In genomic region chr5:4758331-4759080, GRCm38 (mm10) we compare ENCODE assay signal across 8 mouse cellular contexts. TPM values are rescaled to one million over a fixed set of nuclear protein-coding genes. Genes with fewer than 3 reads are reported as not detected.
DNase-seq lines count a peak whose midpoint lies in the region; ATAC-seq and TF ChIP-seq lines count a peak whose summit lies in the region.

No protein-coding gene starts in this region.

- H3K4me1 ChIP-seq in cerebellum, adult 2 months (ENCODE audit: control insufficient read depth, insufficient read depth, low read length), result no peaks in the 10 kb centered on the region; the same call in 1 of the 2 replicates
- peaks cover 22% of the 10 kb centered on the region for H3K4me1 ChIP-seq in forebrain, embryonic 16.5 days (replicated peaks; ENCODE audit: control insufficient read depth, insufficient read depth, low read length)
- H3K4me1 ChIP-seq in liver, embryonic 14.5 days (replicated peaks; ENCODE audit: control insufficient read depth in 2 of 2, insufficient read depth in 2 of 2, low read length in 1 of 2), result no peaks in the 10 kb centered on the region

- no peak for TF ChIP-seq CTCF in cerebellum, adult 2 months (IDR thresholded peaks at IDR 0.05; ENCODE audit: borderline replicate concordance, insufficient read depth, low read depth, low read length)
- no peak for TF ChIP-seq CTCF in C2C12 (IDR thresholded peaks at IDR 0.05; ENCODE audit: control insufficient read depth, insufficient read depth, insufficient read length)
- no peak for TF ChIP-seq CTCF in liver, embryonic 14.5 days (IDR thresholded peaks at IDR 0.05; ENCODE audit: low read depth)

- WGBS in cerebellum, adult 2 months, result 1% methylated on average over 23 of the region's 23 CpGs
- under 1% methylated on average over 23 of the region's 23 CpGs for WGBS in forebrain, embryonic 16.5 days
- WGBS in liver, embryonic 14.5 days (ENCODE audit: insufficient replicate concordance), result 1% methylated on average over 23 of the region's 23 CpGs

- TF ChIP-seq POLR2A in cerebellum, adult 2 months (IDR thresholded peaks at IDR 0.05; ENCODE audit: borderline replicate concordance, insufficient read depth, low read length), result no peak

- H3K4me2 ChIP-seq in forebrain, embryonic 16.5 days (ENCODE audit: low read length), result peak overlapping the region; percentile 97
- peak overlapping the region; percentile 58 for H3K4me2 ChIP-seq in liver, embryonic 14.5 days (ENCODE audit: low read depth)

- ATAC-seq in forebrain, embryonic 16.5 days, result peak; percentile 26; the same call in 1 of the 2 replicates
- peak; percentile 21; the same call in 1 of the 2 replicates for ATAC-seq in liver, embryonic 14.5 days (ENCODE audit: insufficient read depth)

- peaks cover 6% of the 10 kb centered on the region for H3K79me3 ChIP-seq in C2C12 (ENCODE audit: low read depth)

- peak overlapping the region; percentile 88 for H3K9ac ChIP-seq in forebrain, embryonic 16.5 days (replicated peaks; ENCODE audit: low read depth, low read length)
- H3K9ac ChIP-seq in liver, embryonic 14.5 days (replicated peaks), result peak overlapping the region; percentile 6; the same call in 1 of the 2 replicates

- peak overlapping the region; percentile 78 for H3K4me3 ChIP-seq in cerebellum, adult 2 months (replicated peaks; ENCODE audit: insufficient read depth, low read depth, low read length)
- H3K4me3 ChIP-seq in C2C12 (ENCODE audit: insufficient read depth, poor library complexity, severe bottlenecking), result peak overlapping the region; percentile 21
- H3K4me3 ChIP-seq in forebrain, embryonic 16.5 days (replicated peaks; ENCODE audit: low read length), result peak overlapping the region; percentile 89
- H3K4me3 ChIP-seq in liver, embryonic 14.5 days (ENCODE audit: insufficient read depth in 1 of 2, low read depth in 2 of 2, low read length in 2 of 2), result peak overlapping the region; percentile 52 to 56

- H3K27me3 ChIP-seq in cerebellum, adult 2 months (ENCODE audit: control insufficient read depth, insufficient read depth, low read length), result no peaks in the 10 kb centered on the region
- no peaks in the 10 kb centered on the region for H3K27me3 ChIP-seq in C2C12 (ENCODE audit: control insufficient read depth, insufficient read depth, insufficient read length)
- H3K27me3 ChIP-seq in forebrain, embryonic 16.5 days (replicated peaks; ENCODE audit: control insufficient read depth, insufficient read depth, low read length), result no peaks in the 10 kb centered on the region
- H3K27me3 ChIP-seq in liver, embryonic 14.5 days (ENCODE audit: control insufficient read depth, insufficient read depth, low read length), result peaks cover 47% of the 10 kb centered on the region

- peaks cover 12% of the 10 kb centered on the region for H3K79me2 ChIP-seq in C2C12 (ENCODE audit: control insufficient read depth, insufficient read depth)

- H3K27ac ChIP-seq in cerebellum, adult 2 months (ENCODE audit: insufficient read depth, low read length), result no peak overlapping the region
- H3K27ac ChIP-seq in forebrain, embryonic 16.5 days (ENCODE audit: low read length), result peak overlapping the region; percentile 94
- H3K27ac ChIP-seq in liver, embryonic 14.5 days, result no peak overlapping the region

- H3K36me3 ChIP-seq in C2C12 (ENCODE audit: control insufficient read depth, insufficient read depth), result peaks cover 4% of the 10 kb centered on the region
- no peaks in the 10 kb centered on the region for H3K36me3 ChIP-seq in forebrain, embryonic 16.5 days (ENCODE audit: control insufficient read depth, insufficient read depth)
- H3K36me3 ChIP-seq in liver, embryonic 14.5 days (replicated peaks; ENCODE audit: control insufficient read depth, insufficient read depth, low read depth), result no peaks in the 10 kb centered on the region

- no peak for DNase-seq in cerebellum, adult 2 months
- no peak for DNase-seq in cerebellum, adult 9-11 months
- DNase-seq in liver, embryonic 14.5 days (ENCODE audit: low read depth in 3 of 3, low spot score in 3 of 3), result no peak
- no peak for DNase-seq in ovary, postnatal 10 days (ENCODE audit: low spot score)
- no peak for DNase-seq in retina, embryonic 14.5 days (ENCODE audit: low spot score)
- no peak for DNase-seq in right cerebral cortex, postnatal 14 days

- no peak overlapping the region for H3ac ChIP-seq in C2C12 (ENCODE audit: control insufficient read depth, insufficient read length, low read depth)

- no peaks in the 10 kb centered on the region for H3K9me3 ChIP-seq in forebrain, embryonic 16.5 days (ENCODE audit: control insufficient read depth, low read length)
- no peaks in the 10 kb centered on the region for H3K9me3 ChIP-seq in liver, embryonic 14.5 days (ENCODE audit: control insufficient read depth, low read length)

- TF ChIP-seq EP300 in liver, embryonic 14.5 days (IDR thresholded peaks at IDR 0.05; ENCODE audit: low read depth), result no peak

TF ChIP-seq in C2C12, 6 proteins besides CTCF, POLR2A, EP300 and RAD21:
- TF ChIP-seq CEBPB (IDR thresholded peaks at IDR 0.05; ENCODE audit: low read depth) (no peak), USF1 (IDR thresholded peaks at IDR 0.05; ENCODE audit: low read depth) (no peak), FOSL1 (IDR thresholded peaks at IDR 0.05; ENCODE audit: insufficient read depth, low read length, poor library complexity, severe bottlenecking) (no peak)

RNA-seq across cellular contexts. Expression of gene Fzd1, which starts 0.7 kb away (rescaled TPM):
- polyA plus RNA-seq in cerebellum, adult 2 months (2012; rRNA removed), result 29.7 and 37.1 TPM in 2 replicates
- 15.6 TPM for polyA plus RNA-seq in C2C12 (2012; fragmentation: generic; extraction: Trizol)
- polyA plus RNA-seq in forebrain, embryonic 16.5 days (2015; fragmentation: Nextera tagmentation; extraction: Ambion mirVana), result 13.0 and 15.1 TPM in 2 replicates
- 3.6 and 3.9 TPM in 2 replicates for polyA plus RNA-seq in liver, embryonic 14.5 days (2012; rRNA removed)
- polyA plus RNA-seq in liver, embryonic 14.5 days (2014; fragmentation: Nextera tagmentation; extraction: Ambion mirVana), result 2.6 and 2.8 TPM in 2 replicates

Comparison
In these comparisons a context has a peak if more than half of its experiments do, and no peak if none do; other contexts are left out.
1. H3K4me3 ChIP-seq: peak in every context shown above with its lines; median percentile 89 in forebrain, embryonic 16.5 days; 78 in cerebellum, adult 2 months; 54 in liver, embryonic 14.5 days; 21 in C2C12.